Mouse (Mus musculus) C2C12 (cell line): ENCODE data around the gene Ltk.

Experiments used
- CTCF ChIP-seq: IDR thresholded peaks from one replicate; pipeline ENCODE4 v1.5.1; 2011; ENCODE audit not compliant: control insufficient read depth, insufficient read depth, insufficient read length
- MYOG ChIP-seq: IDR thresholded peaks from one replicate; pipeline ENCODE4 v1.6.1; 2011; ENCODE audit not compliant: control insufficient read depth, insufficient read length; ENCODE audit errors: extremely low read depth
- USF1 ChIP-seq: IDR thresholded peaks from one replicate; pipeline ENCODE4 v1.6.1; 2011; ENCODE audit warnings: low read depth, mild to moderate bottlenecking, control low read depth, moderate library complexity

DNA sequence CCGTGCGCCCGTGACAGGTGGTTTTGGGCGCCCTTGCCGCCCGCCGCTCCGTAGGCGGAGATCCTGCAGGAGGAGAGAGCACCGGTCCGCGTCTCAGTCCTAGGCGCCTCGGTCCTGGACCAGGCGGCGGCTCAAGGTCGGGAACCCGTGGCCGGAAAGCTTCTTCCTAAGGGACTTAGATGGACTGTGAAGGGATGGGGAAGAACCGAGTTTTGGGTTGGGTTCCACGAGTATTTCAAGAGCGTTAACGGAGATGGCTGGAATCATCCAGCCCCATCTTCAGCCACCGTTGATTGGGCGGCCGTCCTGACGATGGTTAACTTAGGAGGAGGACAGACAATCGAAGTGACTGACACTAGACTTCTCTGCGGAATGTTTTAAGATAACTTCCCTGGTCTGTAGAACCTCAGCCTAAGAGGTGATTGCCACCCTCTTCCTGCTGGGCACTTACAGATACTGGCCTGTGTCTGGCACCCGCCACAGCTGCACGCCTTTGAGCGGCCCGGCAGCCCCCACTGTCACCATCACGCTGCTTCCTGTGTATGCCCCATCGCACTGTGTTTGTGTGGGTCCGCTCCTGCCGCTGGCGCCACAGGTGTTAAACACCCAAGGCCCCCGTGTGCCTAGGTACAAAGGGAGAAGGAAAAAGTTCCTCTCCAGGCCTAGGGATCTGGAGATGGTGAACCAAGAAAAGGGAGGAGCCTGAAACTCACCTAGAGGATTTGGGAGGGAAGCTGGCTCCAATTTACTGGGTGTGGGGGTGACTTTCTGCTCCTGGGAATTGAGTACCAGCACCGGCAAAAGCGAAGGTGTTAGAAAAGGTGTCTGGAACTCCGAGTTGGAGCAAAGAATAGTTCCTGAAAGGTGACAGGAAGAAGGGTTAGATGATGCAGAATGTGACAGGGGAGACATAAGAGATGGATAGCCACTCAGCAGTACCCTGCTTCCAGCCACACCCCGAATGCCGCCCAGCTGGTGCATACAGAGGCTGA is 1.1 kb downstream of the Ltk start:
- no peak for TF ChIP-seq CTCF
- TF ChIP-seq MYOG = no peak
- no peak for TF ChIP-seq USF1
